Mouse (Mus musculus) forebrain, postnatal 0 days (tissue): ENCODE measurements around the gene Copz1. TPM values are rescaled to one million over a fixed set of nuclear protein-coding genes. Genes with fewer than 3 reads are reported as not detected.

Experiments used
- ATAC-seq: fragments of 200-750 bp; cut with Nextera tagmentation; 2 replicates; pipeline ENCODE4 v1.8.0; 2017; ENCODE audit warnings: mild to moderate bottlenecking, moderate library complexity
- DNase-seq: peaks from one replicate; pipeline ENCODE4 v3.0.0-alpha.2; 2015
- H3K27ac ChIP-seq: fragments of 300-500 bp; sonication (generic); 2 replicates; pipeline ENCODE4 v1.5.1; 2014; ENCODE audit warnings: low read depth, mild to moderate bottlenecking, antibody characterized with exemption, low read length, moderate library complexity, mixed read lengths
- H3K27me3 ChIP-seq: fragments of 300-500 bp; sonication (generic); 2 replicates; pipeline ENCODE4 v1.6.1; 2014; ENCODE audit warnings: mild to moderate bottlenecking, low read length, mixed read lengths; ENCODE audit not compliant: insufficient read depth
- H3K36me3 ChIP-seq: fragments of 300-500 bp; sonication (generic); 2 replicates; pipeline ENCODE4 v1.6.1; 2014; ENCODE audit warnings: mild to moderate bottlenecking, moderate library complexity; ENCODE audit not compliant: insufficient read depth
- H3K4me1 ChIP-seq: fragments of 300-500 bp; sonication (generic); 2 replicates; pipeline ENCODE4 v1.6.1; 2014; ENCODE audit warnings: antibody characterized with exemption; ENCODE audit not compliant: insufficient read depth
- H3K4me2 ChIP-seq: fragments of 300-500 bp; sonication (generic); 2 replicates; pipeline ENCODE4 v1.6.1; 2014; ENCODE audit warnings: low read depth, mild to moderate bottlenecking, moderate library complexity
- H3K4me3 ChIP-seq: fragments of 300-500 bp; sonication (generic); 2 replicates; pipeline ENCODE4 v1.5.1; 2014; ENCODE audit warnings: low read depth, low read length, mixed read lengths
- H3K9ac ChIP-seq: fragments of 300-500 bp; sonication (generic); 2 replicates; pipeline ENCODE4 v1.6.1; 2014; ENCODE audit warnings: mild to moderate bottlenecking
- H3K9me3 ChIP-seq: fragments of 300-500 bp; sonication (generic); 2 replicates; pipeline ENCODE4 v1.6.1; 2016; ENCODE audit warnings: low read length
- CTCF ChIP-seq: sonication (generic); IDR thresholded peaks from 2 replicates; pipeline ENCODE4 v1.5.1; 2016; ENCODE audit warnings: antibody characterized with exemption, control low read depth, low read depth
- WGBS: fragments of 180-500 bp; shearing (Covaris S2); extraction: QIAGEN DNeasy Blood & Tissue Kit; methylation state at CpG from one replicate; pipeline ENCODE4 v1.1.7; 2014; 5-methylcytosine and 5-hydroxymethylcytosine counted together
- polyA plus RNA-seq: library from polyadenylated mRNA; unstranded; fragments of >200 nt; fragmentation: Nextera tagmentation; extraction: Ambion mirVana; gene quantifications from 2 replicates; pipeline ENCODE4 v1.2.1, GENCODE M21; 2015
- total RNA-seq: library from RNA; depleted of rRNA; stranded (reverse); fragments of >200 nt; gene quantifications from 2 replicates; pipeline ENCODE4 v1.2.3, GENCODE M21; 2014

The Copz1 gene
- total and polyA plus RNA-seq, 2 experiments from 2014 or later = 147 to 209 TPM

DNA sequence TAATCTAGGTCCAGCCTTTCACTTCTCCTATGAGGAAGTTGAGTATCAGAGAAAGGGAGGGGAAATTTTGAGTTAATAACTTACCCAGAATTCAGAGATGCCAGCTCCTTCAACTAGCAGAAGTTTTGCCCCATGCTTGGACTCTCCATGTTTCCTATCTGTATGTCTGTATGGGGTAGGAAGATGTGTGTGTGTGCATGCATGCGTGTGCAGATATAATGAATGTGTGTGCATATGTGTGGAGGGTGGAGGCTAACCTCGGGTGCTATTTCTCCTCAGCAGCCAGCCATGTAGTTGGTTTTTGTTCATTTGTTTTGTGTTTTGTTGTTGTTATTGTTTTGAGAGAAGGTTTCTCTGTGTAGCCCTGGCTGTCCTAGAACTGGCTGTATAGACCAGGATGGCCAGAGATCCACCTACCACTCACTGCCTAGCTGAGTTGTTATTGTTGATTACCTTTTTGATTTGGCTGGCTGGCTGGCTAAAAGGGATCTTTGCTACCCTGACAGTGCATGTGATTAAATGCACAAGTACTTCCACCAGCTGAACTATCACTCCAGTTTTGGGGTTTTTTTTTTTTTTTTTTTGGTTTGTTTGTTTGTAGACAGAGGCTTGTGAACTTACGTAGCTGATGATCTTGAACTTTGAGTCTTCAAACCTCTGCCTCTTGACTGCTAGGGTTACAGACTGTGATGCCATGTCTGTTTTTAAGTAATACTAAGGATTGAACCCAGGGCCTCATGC is 9.1 kb downstream of the Copz1 start:
- Histone ChIP-seq H3K4me2 (no peak overlapping the region), H3K36me3 (no peaks in the 10 kb centered on the region), H3K9ac (no peak overlapping the region), H3K27me3 (no peaks in the 10 kb centered on the region), H3K4me3 (no peak overlapping the region), H3K4me1 (no peaks in the 10 kb centered on the region), H3K9me3 (no peaks in the 10 kb centered on the region), H3K27ac (no peak overlapping the region)
- DNase-seq (no peak), ATAC-seq (no peak)
- 94% methylated on average over 3 of the region's 3 CpGs for WGBS
- TF ChIP-seq CTCF = no peak

GRCm38 (mm10) chr15:103284066-103284465 is 11.6 kb downstream of the Copz1 start:
- H3K27ac ChIP-seq = no peak overlapping the region
- peak; percentile 67 for TF ChIP-seq CTCF
- 38% methylated on average over 3 of the region's 3 CpGs for WGBS
- H3K27me3 ChIP-seq = no peaks in the 10 kb centered on the region
- no peak overlapping the region for H3K4me2 ChIP-seq
- no peak for ATAC-seq
- peaks cover 6% of the 10 kb centered on the region; the same call in 1 of the 2 replicates for H3K36me3 ChIP-seq
- H3K9ac ChIP-seq = no peak overlapping the region
- H3K4me1 ChIP-seq = no peaks in the 10 kb centered on the region
- peak; percentile 49 for DNase-seq
- no peak overlapping the region for H3K4me3 ChIP-seq
- no peaks in the 10 kb centered on the region for H3K9me3 ChIP-seq

- Histone ChIP-seq H3K4me1 (no peaks in the 10 kb centered on the region), H3K27me3 (no peaks in the 10 kb centered on the region), H3K4me3 (no peak overlapping the region), H3K4me2 (no peak overlapping the region), H3K9ac (no peak overlapping the region), H3K9me3 (no peaks in the 10 kb centered on the region), H3K27ac (0 out of 2 replicates have a peak overlapping the region, but pooled peaks have one; percentile 46), H3K36me3 (peaks cover 10% of the 10 kb centered on the region; the same call in 1 of the 2 replicates)
- DNase-seq (no peak), ATAC-seq (peak; percentile 32; the same call in 1 of the 2 replicates)
- WGBS = 38% methylated on average over 2 of the region's 2 CpGs
- TF ChIP-seq CTCF = peak; percentile 36
Measured at GRCm38 (mm10) chr15:103284647-103285046, 12.1 kb downstream of the Copz1 start.

GRCm38 (mm10) chr15:103285778-103286417 is 13.4 kb downstream of the Copz1 start:
- 29% methylated on average over 1 of the region's 1 CpGs for WGBS
- peak overlapping the region; percentile 46 for H3K27ac ChIP-seq
- H3K9me3 ChIP-seq = no peaks in the 10 kb centered on the region
- H3K4me3 ChIP-seq = no peak overlapping the region
- ATAC-seq (peak; percentile 83), DNase-seq (peak; percentile 65)
- H3K36me3 ChIP-seq = peaks cover 14% of the 10 kb centered on the region; the same call in 1 of the 2 replicates
- no peaks in the 10 kb centered on the region for H3K27me3 ChIP-seq
- no peaks in the 10 kb centered on the region for H3K4me1 ChIP-seq
- TF ChIP-seq CTCF = no peak
- no peak overlapping the region for H3K9ac ChIP-seq
- H3K4me2 ChIP-seq = no peak overlapping the region

- Histone ChIP-seq H3K4me3 (no peak overlapping the region), H3K36me3 (peaks cover 36% of the 10 kb centered on the region), H3K9ac (no peak overlapping the region), H3K4me1 (no peaks in the 10 kb centered on the region), H3K4me2 (no peak overlapping the region), H3K9me3 (no peaks in the 10 kb centered on the region), H3K27ac (no peak overlapping the region), H3K27me3 (no peaks in the 10 kb centered on the region)
- TF ChIP-seq CTCF = no peak
- 38% methylated on average over 5 of the region's 5 CpGs for WGBS
- ATAC-seq = no peak
- DNase-seq = no peak
Measured at GRCm38 (mm10) chr15:103289600-103289999, 17.1 kb downstream of the Copz1 start.

DNA sequence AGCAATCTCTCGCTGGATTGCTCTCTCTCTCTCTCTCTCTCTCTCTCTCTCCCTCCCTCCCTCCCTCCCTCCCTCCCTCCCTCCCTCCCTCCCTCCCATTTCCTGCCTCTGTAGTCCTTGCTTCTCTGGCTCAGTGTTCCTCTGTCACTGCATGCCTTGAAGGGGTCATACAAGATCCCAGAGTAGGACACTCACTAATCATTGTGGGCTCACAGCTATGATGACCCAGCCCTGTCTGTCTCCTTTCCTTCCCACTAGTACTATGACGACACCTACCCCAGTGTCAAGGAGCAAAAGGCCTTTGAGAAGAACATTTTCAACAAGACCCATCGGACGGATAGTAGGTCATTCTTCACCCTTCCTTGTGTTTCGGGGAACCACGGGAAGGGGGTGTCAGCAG is 17.9 kb downstream of the Copz1 start:
- Histone ChIP-seq H3K36me3 (peaks cover 38% of the 10 kb centered on the region), H3K9ac (no peak overlapping the region), H3K27me3 (no peaks in the 10 kb centered on the region), H3K9me3 (no peaks in the 10 kb centered on the region), H3K27ac (no peak overlapping the region), H3K4me1 (no peaks in the 10 kb centered on the region), H3K4me2 (no peak overlapping the region), H3K4me3 (no peak overlapping the region)
- ATAC-seq (no peak), DNase-seq (no peak)
- 85% methylated on average over 6 of the region's 6 CpGs for whole genome bisulfite sequencing
- no peak for TF ChIP-seq CTCF

- Histone ChIP-seq H3K4me1 (no peaks in the 10 kb centered on the region), H3K27me3 (no peaks in the 10 kb centered on the region), H3K27ac (no peak overlapping the region), H3K9me3 (no peaks in the 10 kb centered on the region), H3K36me3 (peaks cover 42% of the 10 kb centered on the region), H3K4me2 (no peak overlapping the region), H3K4me3 (no peak overlapping the region), H3K9ac (no peak overlapping the region)
- ATAC-seq (no peak), DNase-seq (no peak)
- TF ChIP-seq CTCF = no peak
- WGBS = 94% methylated on average over 9 of the region's 9 CpGs
Measured at GRCm38 (mm10) chr15:103290843-103291242, 18.3 kb downstream of the Copz1 start.
